Mouse (Mus musculus) MEL (cell line): ENCODE data around the gene Ehd2. TPM values are rescaled to one million over a fixed set of nuclear protein-coding genes. Genes with fewer than 3 reads are reported as not detected.
A peak's percentile ranks its signal among the peaks of the same experiment; 100 is the strongest.

Source experiments
- DNase-seq: peaks from one replicate; pipeline ENCODE4 v3.0.0; 2011; ENCODE audit warnings: low read depth, low spot score
- H3K27ac ChIP-seq: 2 replicates; pipeline ENCODE4 v1.5.1; 2012; ENCODE audit warnings: low read depth, mild to moderate bottlenecking, control low read depth, low read length, moderate library complexity; ENCODE audit not compliant: control insufficient read depth
- H3K27me3 ChIP-seq, 2 experiments: fragments of 150-350 bp in 1 of 2; sonication (generic) in 1 of 2; 2 replicates each; pipeline ENCODE4 v1.6.1; 2012; ENCODE audit warnings: low read length in 2 of 2, mild to moderate bottlenecking in 2 of 2, improper control_type of control experiment in 1 of 2, moderate library complexity in 1 of 2; ENCODE audit not compliant: insufficient read depth in 2 of 2, control insufficient read depth in 1 of 2
- H3K36me3 ChIP-seq, 2 experiments: 2 replicates each; pipeline ENCODE4 v1.6.1; 2012 to 2014; ENCODE audit warnings: low read length in 2 of 2, improper control_type of control experiment in 1 of 2, inconsistent platforms in 1 of 2, mild to moderate bottlenecking in 1 of 2; ENCODE audit not compliant: insufficient read depth in 2 of 2, control insufficient read depth in 1 of 2
- H3K4me1 ChIP-seq, 2 experiments: fragments of 150-350 bp in 1 of 2; sonication (generic) in 1 of 2; 2 replicates each; pipeline ENCODE4 v1.6.1; 2012; ENCODE audit warnings: low read length in 2 of 2, improper control_type of control experiment in 1 of 2, mild to moderate bottlenecking in 1 of 2; ENCODE audit not compliant: insufficient read depth in 2 of 2, control insufficient read depth in 1 of 2
- H3K4me3 ChIP-seq, 2 experiments: fragments of 150-350 bp in 1 of 2; sonication (generic) in 1 of 2; 2 replicates each; pipeline ENCODE4 v1.5.1; 2012; ENCODE audit warnings: low read depth in 2 of 2, low read length in 2 of 2, mild to moderate bottlenecking in 2 of 2, moderate library complexity in 2 of 2, control low read depth in 1 of 2, improper control_type of control experiment in 1 of 2; ENCODE audit not compliant: control insufficient read depth in 1 of 2, insufficient read depth in 1 of 2
- H3K79me2 ChIP-seq: 2 replicates; pipeline ENCODE4 v1.6.1; 2012; ENCODE audit warnings: mild to moderate bottlenecking, low read length, moderate library complexity; ENCODE audit not compliant: control insufficient read depth, poor library complexity, insufficient read depth
- H3K9ac ChIP-seq: 2 replicates; pipeline ENCODE4 v1.6.1; 2012; ENCODE audit warnings: low read depth, mild to moderate bottlenecking, control low read depth, low read length, moderate library complexity; ENCODE audit not compliant: control insufficient read depth, poor library complexity, severe bottlenecking
- H3K9me3 ChIP-seq: fragments of 150-350 bp; sonication (generic); replicated peaks from 2 replicates; pipeline ENCODE4 v1.6.1; 2012; ENCODE audit warnings: mild to moderate bottlenecking, low read length, improper control_type of control experiment, moderate library complexity; ENCODE audit not compliant: insufficient read depth
- CHD1 ChIP-seq: IDR thresholded peaks from 2 replicates; pipeline ENCODE4 v1.6.1; 2012; ENCODE audit warnings: low read depth, mild to moderate bottlenecking, inconsistent platforms, low read length, improper control_type of control experiment
- MAFK ChIP-seq: IDR thresholded peaks from 2 replicates; pipeline ENCODE4 v1.6.1; 2011; ENCODE audit warnings: low read depth, mild to moderate bottlenecking, low read length, improper control_type of control experiment, borderline replicate concordance
- MAX ChIP-seq: IDR thresholded peaks from 2 replicates; pipeline ENCODE4 v1.6.1; 2011; ENCODE audit warnings: low read length, improper control_type of control experiment
- MAZ ChIP-seq: IDR thresholded peaks from 2 replicates; pipeline ENCODE4 v1.6.1; 2012; ENCODE audit warnings: low read depth, mild to moderate bottlenecking, inconsistent platforms, low read length, improper control_type of control experiment
- MXI1 ChIP-seq: IDR thresholded peaks from 2 replicates; pipeline ENCODE4 v1.6.1; 2011; ENCODE audit warnings: mild to moderate bottlenecking, low read depth, low read length, improper control_type of control experiment
- MYB ChIP-seq: IDR thresholded peaks from 2 replicates; pipeline ENCODE4 v1.6.1; 2011; ENCODE audit warnings: mild to moderate bottlenecking, low read depth, low read length, improper control_type of control experiment
- NELFE ChIP-seq: IDR thresholded peaks from 2 replicates; pipeline ENCODE4 v1.6.1; 2011; ENCODE audit warnings: low read depth, low read length, improper control_type of control experiment
- UBTF ChIP-seq: IDR thresholded peaks from 2 replicates; pipeline ENCODE4 v1.6.1; 2012; ENCODE audit warnings: low read depth, mild to moderate bottlenecking, inconsistent platforms, low read length, improper control_type of control experiment, moderate library complexity, borderline replicate concordance; ENCODE audit not compliant: insufficient read depth
- polyA plus RNA-seq, 2 experiments: library from polyadenylated mRNA; stranded (reverse) in 1 of 2; unstranded in 1 of 2; fragments of >175 nt in 1 of 2; fragments of >200 nt in 1 of 2; gene quantifications; 2 replicates each; pipeline versions ENCODE4 v1.2.1 to v1.2.4; 2012; ENCODE audit warnings: low replicate concordance in 2 of 2, low read depth in 1 of 2; ENCODE audit not compliant: insufficient read length in 2 of 2, insufficient read depth in 1 of 2, missing spikeins in 1 of 2
- total RNA-seq: library from RNA; depleted of rRNA; stranded (reverse); fragments of 300-350 nt; gene quantifications from 2 replicates; pipeline ENCODE4 v1.2.3, GENCODE M21; 2012

The Ehd2 gene
- total and polyA plus RNA-seq, 3 experiments: 3.2 to 6.2 TPM; not detected in 1

DNA sequence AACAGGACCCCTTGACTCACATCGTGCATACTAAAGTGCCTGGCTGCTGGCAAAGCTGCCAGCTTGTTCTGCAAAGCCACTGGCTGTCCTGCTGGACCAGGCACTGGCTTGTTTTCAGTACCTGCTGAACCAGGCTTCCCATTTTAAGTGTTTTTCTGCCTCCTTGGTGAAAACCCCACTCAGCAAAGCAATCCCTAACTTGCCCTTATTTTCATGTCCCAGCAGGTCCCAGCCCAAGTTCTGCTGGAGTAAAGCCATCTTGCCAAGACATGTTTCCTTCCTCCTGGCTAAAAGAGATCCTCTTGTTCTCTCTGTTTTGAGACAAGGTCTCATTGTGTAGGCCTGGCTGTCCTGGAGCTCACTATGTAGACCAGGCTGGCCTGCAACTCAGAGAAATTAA, 23.1 kb downstream of the Ehd2 start:
- H3K36me3 ChIP-seq: peaks cover 4 to 34% of the 10 kb centered on the region in 2 experiments; a peak in 3 of 4 replicates

DNA sequence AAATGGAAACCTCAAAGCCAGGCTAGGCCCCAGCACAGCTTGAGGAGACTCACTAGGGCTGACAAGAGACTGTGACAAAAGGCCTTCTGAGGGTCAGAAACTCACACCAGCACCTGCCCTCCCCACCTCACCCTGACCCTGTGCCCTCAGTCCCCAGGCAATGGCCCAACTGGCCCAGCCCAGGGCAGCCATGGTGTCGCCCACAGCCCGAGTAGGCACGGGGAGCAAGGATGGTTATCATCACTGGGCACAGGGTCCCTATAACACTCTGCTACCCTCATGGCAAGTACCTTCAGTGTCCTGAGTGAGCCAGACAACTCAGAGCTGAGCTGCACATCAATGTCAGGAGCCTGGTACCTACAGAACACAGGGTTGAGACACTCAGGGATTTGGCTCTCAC, 28.7 kb downstream of the Ehd2 start:
- peaks cover 0 to 14% of the 10 kb centered on the region in 2 experiments; a peak in 2 of 4 replicates for H3K36me3 ChIP-seq
- H3K27me3 ChIP-seq: no peaks in the 10 kb centered on the region
- TF ChIP-seq MAFK (no peak), MAX (no peak), CHD1 (no peak), MXI1 (no peak), NELFE (no peak)
- TF ChIP-seq, all 39 proteins: peak for 0
- H3K79me2 ChIP-seq: peaks cover 5% of the 10 kb centered on the region
- DNase-seq: no peak
- no peak overlapping the region for H3K4me3 ChIP-seq
- H3K9me3 ChIP-seq: no peaks in the 10 kb centered on the region
- no peak overlapping the region for H3K27ac ChIP-seq
- H3K9ac ChIP-seq: no peak overlapping the region
- no peaks in the 10 kb centered on the region for H3K4me1 ChIP-seq

More for the DNA sequence above, 23.1 kb downstream of the Ehd2 start:
- no peak overlapping the region for H3K27ac ChIP-seq
- peak overlapping the region in 1 of 2 experiments; percentile 98; a peak in 2 of 4 replicates for H3K4me3 ChIP-seq
- TF ChIP-seq UBTF: no peak
- peaks cover 25% of the 10 kb centered on the region for H3K79me2 ChIP-seq
- H3K9me3 ChIP-seq: no peaks in the 10 kb centered on the region
- no peak for DNase-seq
- H3K9ac ChIP-seq: peak overlapping the region; percentile 98; the same call in 1 of the 2 replicates
- H3K4me1 ChIP-seq: peaks cover 7 to 27% of the 10 kb centered on the region in 2 experiments
- no peaks in the 10 kb centered on the region for H3K27me3 ChIP-seq

DNA sequence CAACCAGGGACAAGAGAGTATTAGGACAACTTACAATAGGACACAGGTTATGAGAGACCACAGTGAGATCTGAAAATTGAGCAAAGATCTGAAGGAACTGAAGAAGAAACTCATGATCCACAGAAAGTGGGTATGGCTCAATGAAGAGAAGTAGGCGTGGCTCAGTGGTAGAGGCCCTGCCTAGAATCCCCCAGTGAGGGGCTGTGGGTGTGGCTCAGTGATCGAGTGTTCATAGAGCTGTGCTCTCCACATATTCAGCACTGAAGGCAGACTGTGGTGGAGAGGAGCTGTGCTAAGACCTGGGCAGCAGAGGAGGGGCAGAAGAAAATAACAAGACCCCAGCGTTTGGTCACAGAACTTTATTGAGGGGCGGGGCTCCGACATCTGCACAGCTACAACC, 29.9 kb downstream of the Ehd2 start:
- no peak overlapping the region for H3K4me3 ChIP-seq
- H3K79me2 ChIP-seq: no peaks in the 10 kb centered on the region
- peaks cover 0 to 10% of the 10 kb centered on the region in 2 experiments; a peak in 2 of 4 replicates for H3K36me3 ChIP-seq
- H3K27ac ChIP-seq: no peak overlapping the region
- no peak overlapping the region for H3K9ac ChIP-seq
- H3K9me3 ChIP-seq: no peaks in the 10 kb centered on the region
- no peaks in the 10 kb centered on the region for H3K4me1 ChIP-seq
- H3K27me3 ChIP-seq: no peaks in the 10 kb centered on the region
- TF ChIP-seq MYB (no peak), MAZ (no peak)
- no peak for DNase-seq
